Mouse (Mus musculus): Measurements from ENCODE around the gene Hdgfl3.
"Not testable (repeated sequence)": the region's sequence is repeated elsewhere in the genome, so short reads cannot be mapped to it uniquely, and the experiment has no call there.

Hdgfl3 gene

GRCm38 (mm10) chr7:81854568-81855307 is 79.5 kb downstream of the Hdgfl3 start:
- DNase-seq (ENCODE audit: low spot score), result no peak

- no peak for DNase-seq (ENCODE audit: low spot score)
Measured at GRCm38 (mm10) chr7:81851706-81852105, 82.6 kb downstream of the Hdgfl3 start.

- DNase-seq (ENCODE audit: low spot score), result no peak
Measured at GRCm38 (mm10) chr7:81850171-81850570, 84.1 kb downstream of the Hdgfl3 start.

GRCm38 (mm10) chr7:81849633-81850032 is 84.6 kb downstream of the Hdgfl3 start:
- DNase-seq (ENCODE audit: low spot score), result no peak

GRCm38 (mm10) chr7:81849214-81849613 is 85.1 kb downstream of the Hdgfl3 start:
- no peak for DNase-seq (ENCODE audit: low spot score)

GRCm38 (mm10) chr7:81847777-81848176 is 86.5 kb downstream of the Hdgfl3 start:
- DNase-seq (ENCODE audit: low spot score), result no peak

- DNase-seq (ENCODE audit: low spot score), result no peak
Measured at GRCm38 (mm10) chr7:81847010-81847409, 87.3 kb downstream of the Hdgfl3 start.

GRCm38 (mm10) chr7:81846008-81846407 is 88.3 kb downstream of the Hdgfl3 start:
- no peak for DNase-seq (ENCODE audit: low spot score)

GRCm38 (mm10) chr7:81845313-81845712 is 89.0 kb downstream of the Hdgfl3 start:
- DNase-seq (ENCODE audit: low spot score), result no peak

- DNase-seq (ENCODE audit: low spot score), result no peak
Measured at GRCm38 (mm10) chr7:81844801-81845200, 89.5 kb downstream of the Hdgfl3 start.

- no peak for DNase-seq (ENCODE audit: low spot score)
Measured at GRCm38 (mm10) chr7:81843903-81844302, 90.4 kb downstream of the Hdgfl3 start.

- no peak for DNase-seq (ENCODE audit: low spot score)
Measured at GRCm38 (mm10) chr7:81842998-81843397, 91.3 kb downstream of the Hdgfl3 start.

GRCm38 (mm10) chr7:81842141-81842540 is 92.1 kb downstream of the Hdgfl3 start:
- DNase-seq (ENCODE audit: low spot score), result no peak

GRCm38 (mm10) chr7:81841439-81841838 is 92.8 kb downstream of the Hdgfl3 start:
- no peak for DNase-seq (ENCODE audit: low spot score)

- no peak for DNase-seq (ENCODE audit: low spot score)
Measured at GRCm38 (mm10) chr7:81840661-81841181, 93.6 kb downstream of the Hdgfl3 start.

- no peak for DNase-seq (ENCODE audit: low spot score)
Measured at GRCm38 (mm10) chr7:81839746-81840145, 94.5 kb downstream of the Hdgfl3 start.

- DNase-seq (ENCODE audit: low spot score), result not testable (repeated sequence)
Measured at GRCm38 (mm10) chr7:81837771-81838170, 96.5 kb downstream of the Hdgfl3 start.

GRCm38 (mm10) chr7:81835430-81835829 is 98.8 kb downstream of the Hdgfl3 start:
- no peak for DNase-seq (ENCODE audit: low spot score)

GRCm38 (mm10) chr7:81834847-81835246 is 99.4 kb downstream of the Hdgfl3 start:
- no peak for DNase-seq (ENCODE audit: low spot score)
